Mouse (Mus musculus): ENCODE results near the gene Cux2. TPM values are rescaled to one million over a fixed set of nuclear protein-coding genes. Genes with fewer than 3 reads are reported as not detected.

The Cux2 gene
- polyA plus RNA-seq, 1 experiment = 1.2 TPM

DNA sequence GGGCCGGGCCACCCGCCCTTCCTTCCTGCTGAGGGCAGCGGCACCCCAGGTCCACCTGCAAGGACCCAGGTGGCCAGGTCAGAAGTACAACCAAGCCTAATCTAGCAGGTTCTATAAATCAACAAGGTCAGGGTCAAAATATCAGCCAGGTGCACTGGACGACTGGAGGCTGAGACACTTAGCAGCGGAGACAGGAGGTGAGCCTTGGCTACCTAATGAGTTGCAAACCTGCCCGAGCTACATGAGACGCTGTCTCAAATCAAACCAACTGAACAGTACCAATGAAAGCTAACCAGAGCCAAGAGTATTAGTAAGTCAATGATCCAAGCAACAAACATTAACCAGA lies 210.8 kb downstream of the Cux2 start:
- Histone ChIP-seq H3K36me3 (ENCODE audit: control insufficient read depth, insufficient read depth, low read length) (no peaks in the 10 kb centered on the region), H3K4me3 (ENCODE audit: extremely low read depth, insufficient read depth, insufficient read length) (peak overlapping the region; percentile 58; the same call in 1 of the 2 replicates), H3K4me1 (ENCODE audit: control insufficient read depth, insufficient read depth, insufficient read length) (peaks cover 16% of the 10 kb centered on the region; the same call in 1 of the 2 replicates), H3K27ac (ENCODE audit: insufficient read depth, low read length) (peak overlapping the region; percentile 96), H3K27me3 (ENCODE audit: control insufficient read depth, insufficient read depth, low read length) (no peaks in the 10 kb centered on the region)
- no peak for TF ChIP-seq POLR2A (IDR thresholded peaks at IDR 0.05; ENCODE audit: low read depth, low read length)
- TF ChIP-seq CTCF (IDR thresholded peaks at IDR 0.05; ENCODE audit: extremely low read depth, insufficient read depth, insufficient read length, insufficient replicate concordance) = no peak
- DNase-seq (ENCODE audit: low read depth in 1 of 2, low spot score in 2 of 2) = no peak
- 23% methylated on average over 7 of the region's 7 CpGs for WGBS

DNA sequence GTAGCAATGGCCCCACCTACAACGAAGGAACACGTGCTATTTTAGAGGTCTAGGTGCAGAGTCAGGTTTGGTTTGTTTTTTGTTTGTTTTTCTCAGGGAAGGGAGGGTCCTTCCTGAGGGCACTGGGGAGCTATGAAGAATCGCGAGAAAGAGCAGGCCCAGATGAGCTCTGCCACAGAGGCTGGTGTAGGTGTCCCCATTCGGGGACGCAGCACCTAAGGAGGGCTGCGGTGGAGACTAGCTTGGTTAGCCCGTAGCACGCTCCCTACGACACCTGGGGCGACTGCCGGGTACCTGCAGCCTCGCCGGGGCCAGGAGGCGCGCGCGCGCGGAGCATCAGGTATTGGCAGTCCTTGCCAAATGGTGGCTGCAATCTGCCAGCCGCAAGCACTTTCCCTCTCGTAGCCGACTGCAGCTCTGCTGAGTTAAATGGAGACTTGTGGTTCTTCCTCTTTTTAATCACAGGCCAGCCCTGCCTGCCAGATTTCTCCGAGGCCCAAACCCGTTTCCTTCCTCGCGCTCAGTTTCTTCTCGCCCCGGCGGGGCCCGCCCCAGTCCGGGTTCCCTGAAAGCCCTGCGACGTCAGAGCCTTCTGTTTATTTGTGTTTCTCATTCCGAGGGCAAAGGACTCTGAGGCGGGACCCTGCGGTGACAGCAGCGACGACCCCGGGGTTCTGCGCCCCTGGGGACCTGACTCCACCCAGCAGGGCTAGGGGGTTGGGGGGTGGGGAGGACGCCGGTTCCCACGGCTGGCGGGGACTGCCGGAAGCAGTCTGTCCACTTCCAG lies 211.4 kb downstream of the Cux2 start:
- Histone ChIP-seq H3K27ac (ENCODE audit: insufficient read depth, low read length) (peak overlapping the region; percentile 96), H3K27me3 (ENCODE audit: control insufficient read depth, insufficient read depth, low read length) (no peaks in the 10 kb centered on the region), H3K4me1 (ENCODE audit: control insufficient read depth, insufficient read depth, insufficient read length) (peaks cover 16% of the 10 kb centered on the region; the same call in 1 of the 2 replicates), H3K4me3 (ENCODE audit: extremely low read depth, insufficient read depth, insufficient read length) (peak overlapping the region; percentile 58), H3K36me3 (ENCODE audit: control insufficient read depth, insufficient read depth, low read length) (no peaks in the 10 kb centered on the region)
- DNase-seq (ENCODE audit: low read depth in 1 of 2, low spot score in 2 of 2) = peak; percentile 65 to 82
- WGBS = under 1% methylated on average over 46 of the region's 46 CpGs
- TF ChIP-seq CTCF (IDR thresholded peaks at IDR 0.05; ENCODE audit: extremely low read depth, insufficient read depth, insufficient read length, insufficient replicate concordance) = no peak
- peak; percentile 14 for TF ChIP-seq POLR2A (IDR thresholded peaks at IDR 0.05; ENCODE audit: low read depth, low read length)

DNA sequence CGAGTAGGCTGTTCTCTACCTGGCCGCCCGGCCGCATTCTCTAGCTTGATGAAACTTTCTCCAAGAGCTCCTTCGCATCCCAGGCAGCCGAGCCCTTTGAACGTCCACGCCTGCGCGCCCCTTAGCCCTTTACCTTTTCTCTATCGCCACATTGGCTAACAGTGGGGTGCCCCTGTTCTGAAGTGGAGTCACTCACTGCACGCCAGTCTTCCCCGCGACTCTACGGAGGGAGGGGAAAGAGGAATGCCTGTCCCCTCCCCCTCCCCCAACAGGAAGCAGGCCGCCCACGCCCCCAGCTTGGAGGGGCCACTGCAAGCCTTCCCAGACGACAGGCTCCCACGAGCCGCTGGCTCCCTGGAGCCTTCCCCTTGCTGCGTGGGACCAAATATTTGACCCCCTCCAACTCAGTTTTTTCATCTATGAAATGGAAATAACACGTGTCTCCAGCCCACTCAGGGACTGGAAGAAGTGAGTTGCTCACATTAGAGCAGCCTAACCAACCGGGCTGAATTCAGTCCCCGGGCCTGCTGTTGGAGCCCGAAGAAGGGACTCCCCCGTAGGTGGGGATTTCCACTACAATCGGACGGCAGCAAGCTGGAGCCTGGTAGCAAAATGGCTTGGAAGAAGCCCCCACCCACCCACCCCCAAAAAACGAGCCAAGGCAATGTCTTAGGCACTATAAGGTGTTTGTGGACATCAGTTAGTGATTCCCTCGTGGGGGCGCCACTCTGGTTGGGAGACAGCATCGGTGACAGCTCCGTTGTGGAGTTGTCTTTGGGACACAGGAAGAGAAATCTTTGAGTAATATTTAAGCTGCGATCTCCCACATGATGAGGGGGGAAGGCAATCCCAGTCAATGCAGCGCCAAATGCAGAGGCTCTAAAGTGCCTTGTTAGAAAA lies 212.2 kb downstream of the Cux2 start, which contains the start of gene Sh2b3:
Sh2b3 (minus strand) TSS at position 206 of the 900 bp plus-strand sequence.
- Histone ChIP-seq H3K36me3 (ENCODE audit: control insufficient read depth, insufficient read depth, low read length) (no peaks in the 10 kb centered on the region), H3K4me3 (ENCODE audit: extremely low read depth, insufficient read depth, insufficient read length) (peak within 1 kb of the TSS; percentile 74), H3K27me3 (ENCODE audit: control insufficient read depth, insufficient read depth, low read length) (no peaks in the 10 kb centered on the region), H3K27ac (ENCODE audit: insufficient read depth, low read length) (peak within 1 kb of the TSS; percentile 99), H3K4me1 (ENCODE audit: control insufficient read depth, insufficient read depth, insufficient read length) (peaks cover 16% of the 10 kb centered on the region; the same call in 1 of the 2 replicates)
- peak in 1 of 2 experiments; percentile 65 for DNase-seq (ENCODE audit: low read depth in 1 of 2, low spot score in 2 of 2)
- no peak for TF ChIP-seq POLR2A (IDR thresholded peaks at IDR 0.05; ENCODE audit: low read depth, low read length)
- TF ChIP-seq CTCF (IDR thresholded peaks at IDR 0.05; ENCODE audit: extremely low read depth, insufficient read depth, insufficient read length, insufficient replicate concordance) = no peak
- under 1% methylated on average over 35 of the region's 35 CpGs for WGBS

DNA sequence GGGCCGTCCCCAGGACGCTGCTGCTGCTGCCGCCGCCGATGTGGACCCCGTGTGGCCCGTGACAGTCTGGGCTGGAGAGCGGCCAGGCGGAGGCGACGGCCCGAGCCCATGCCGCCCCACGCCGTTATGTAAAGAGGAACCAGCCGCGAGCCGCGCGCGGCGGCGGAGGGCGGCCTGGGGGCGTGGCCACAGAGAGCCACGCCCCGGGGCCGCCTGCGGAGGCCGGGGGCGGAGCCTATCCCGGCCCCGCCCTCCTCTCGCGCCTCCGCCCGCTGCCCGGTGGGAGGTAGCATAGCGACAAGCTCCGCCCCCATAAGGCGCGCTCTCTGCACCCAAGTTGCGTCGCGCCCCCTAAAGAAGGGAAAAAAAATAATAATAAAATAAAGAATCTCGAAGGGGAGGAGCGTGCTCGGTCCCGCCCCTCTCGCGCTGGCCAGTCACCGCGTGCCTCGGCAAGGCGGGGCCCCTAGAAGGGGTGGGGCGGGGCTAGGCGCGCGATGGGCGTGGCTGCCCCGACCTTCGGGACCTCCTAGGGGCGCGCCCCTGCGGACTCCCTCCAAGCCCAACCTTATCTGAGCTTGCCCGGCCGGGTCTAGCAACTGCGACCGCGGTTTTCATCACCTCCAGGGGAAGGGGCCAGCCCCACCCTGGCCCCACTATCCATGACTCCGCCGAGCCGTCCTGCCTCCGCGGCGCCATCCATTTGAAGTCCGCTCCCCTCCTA lies 213.0 kb downstream of the Cux2 start:
- Histone ChIP-seq H3K4me1 (ENCODE audit: control insufficient read depth, insufficient read depth, insufficient read length) (peaks cover 20% of the 10 kb centered on the region; the same call in 1 of the 2 replicates), H3K27me3 (ENCODE audit: control insufficient read depth, insufficient read depth, low read length) (no peaks in the 10 kb centered on the region), H3K36me3 (ENCODE audit: control insufficient read depth, insufficient read depth, low read length) (no peaks in the 10 kb centered on the region), H3K4me3 (ENCODE audit: extremely low read depth, insufficient read depth, insufficient read length) (peak overlapping the region; percentile 74), H3K27ac (ENCODE audit: insufficient read depth, low read length) (peak overlapping the region; percentile 99)
- under 1% methylated on average over 70 of the region's 77 CpGs for WGBS
- TF ChIP-seq CTCF (IDR thresholded peaks at IDR 0.05; ENCODE audit: extremely low read depth, insufficient read depth, insufficient read length, insufficient replicate concordance) (no peak), POLR2A (IDR thresholded peaks at IDR 0.05; ENCODE audit: low read depth, low read length) (peak; percentile 91)
- peak; percentile 93 to 95 for DNase-seq (ENCODE audit: low read depth in 1 of 2, low spot score in 2 of 2)

DNA sequence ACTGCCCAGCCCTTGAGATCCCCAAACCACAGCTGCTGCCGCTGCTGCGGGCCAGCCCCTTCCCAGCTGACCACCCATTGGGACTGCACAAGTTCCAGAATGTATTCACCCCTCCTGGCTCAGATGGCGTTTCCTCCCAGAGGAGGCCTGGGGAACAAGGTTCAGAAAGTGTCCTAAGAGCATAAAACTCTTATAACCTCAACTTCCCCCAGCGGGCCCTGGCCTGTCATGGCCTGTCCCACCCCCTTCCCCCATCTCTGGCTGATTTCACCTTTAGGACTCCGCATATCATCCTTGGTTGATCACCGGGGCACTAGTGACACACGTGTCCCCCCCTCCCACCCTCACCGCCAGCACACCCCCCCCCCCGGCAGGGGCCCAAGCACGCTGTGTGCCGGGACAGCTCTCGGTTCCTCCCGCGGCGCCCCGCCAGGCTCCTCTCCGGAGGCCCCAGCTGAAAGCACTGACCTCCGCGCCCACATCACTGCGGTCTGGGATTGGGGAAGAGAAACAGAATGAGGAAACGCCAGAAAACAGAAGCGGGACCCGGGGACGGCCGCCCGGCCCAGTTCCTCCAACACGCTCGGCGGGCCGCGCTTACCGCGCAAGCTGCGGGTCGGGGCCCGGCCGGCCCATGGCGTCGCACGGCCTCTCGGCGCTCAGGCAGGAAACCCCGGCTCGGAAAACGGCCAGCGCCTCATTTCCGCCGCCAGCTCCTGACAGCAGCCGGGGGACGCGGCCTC lies 213.8 kb downstream of the Cux2 start:
- Histone ChIP-seq H3K4me3 (ENCODE audit: extremely low read depth, insufficient read depth, insufficient read length) (peak overlapping the region; percentile 74), H3K27me3 (ENCODE audit: control insufficient read depth, insufficient read depth, low read length) (no peaks in the 10 kb centered on the region), H3K27ac (ENCODE audit: insufficient read depth, low read length) (peak overlapping the region; percentile 99), H3K4me1 (ENCODE audit: control insufficient read depth, insufficient read depth, insufficient read length) (peaks cover 27% of the 10 kb centered on the region; the same call in 1 of the 2 replicates), H3K36me3 (ENCODE audit: control insufficient read depth, insufficient read depth, low read length) (no peaks in the 10 kb centered on the region)
- DNase-seq (ENCODE audit: low read depth in 1 of 2, low spot score in 2 of 2) = peak; percentile 75 to 87
- 2% methylated on average over 49 of the region's 51 CpGs for WGBS
- TF ChIP-seq CTCF (IDR thresholded peaks at IDR 0.05; ENCODE audit: extremely low read depth, insufficient read depth, insufficient read length, insufficient replicate concordance) = no peak
- TF ChIP-seq POLR2A (IDR thresholded peaks at IDR 0.05; ENCODE audit: low read depth, low read length) = peak; percentile 24; the same call in 1 of the 2 replicates

Data from spleen, adult 2 months (tissue).